Mouse (Mus musculus) c-Kit-positive CD71-negative TER-119-negative erythroid progenitor cells, embryonic 14.5 days (primary cell): ENCODE measurements at regions not wholly inside any gene's neighbourhood (a gene's known extent, or its start where the extent isn't known, plus 50 kb on each side); places are given as distances from the start of the nearest gene placed in this dataset.

ENCODE experiments used
- DNase-seq: peaks from one replicate; pipeline ENCODE4 v3.0.0-alpha.2; 2013; ENCODE audit warnings: low read depth

- no peak for DNase-seq
Measured at GRCm38 (mm10) chr2:51566554-51567246, 60.6 kb upstream of the Tas2r134 start.

GRCm38 (mm10) chr2:51563881-51564280, 63.4 kb upstream of the Tas2r134 start:
- no peak for DNase-seq

- DNase-seq, result no peak
Measured at GRCm38 (mm10) chr2:51563240-51563639, 64.1 kb upstream of the Tas2r134 start.

GRCm38 (mm10) chr2:51550863-51551262, 76.4 kb upstream of the Tas2r134 start:
- no peak for DNase-seq

- no peak for DNase-seq
Measured at GRCm38 (mm10) chr2:51549125-51549524, 78.2 kb upstream of the Tas2r134 start.

- DNase-seq, result no peak
Measured at GRCm38 (mm10) chr2:51546181-51546580, 81.1 kb upstream of the Tas2r134 start.

GRCm38 (mm10) chr2:51543949-51544348, 83.4 kb upstream of the Tas2r134 start:
- DNase-seq, result no peak

GRCm38 (mm10) chr2:51542272-51542671, 85.0 kb upstream of the Tas2r134 start:
- no peak for DNase-seq

- no peak for DNase-seq
Measured at GRCm38 (mm10) chr2:51532709-51533414, 94.4 kb upstream of the Tas2r134 start.

- DNase-seq, result no peak
Measured at GRCm38 (mm10) chr2:51531106-51531839, 96.0 kb upstream of the Tas2r134 start.

GRCm38 (mm10) chr2:51522766-51523165, 104.5 kb upstream of the Tas2r134 start:
- DNase-seq, result no peak

- DNase-seq, result peak; percentile 1
Measured at GRCm38 (mm10) chr2:51509220-51510011, 117.9 kb upstream of the Tas2r134 start.

- no peak for DNase-seq
Measured at GRCm38 (mm10) chr2:51497896-51498295, 129.4 kb upstream of the Tas2r134 start.

GRCm38 (mm10) chr2:51473753-51474152, 153.6 kb upstream of the Tas2r134 start:
- no peak for DNase-seq

GRCm38 (mm10) chr2:51467027-51467694, 160.2 kb upstream of the Tas2r134 start:
- no peak for DNase-seq

- no peak for DNase-seq
Measured at GRCm38 (mm10) chr2:51466003-51466402, 161.3 kb upstream of the Tas2r134 start.

GRCm38 (mm10) chr2:51465576-51465975, 161.7 kb upstream of the Tas2r134 start:
- no peak for DNase-seq

- no peak for DNase-seq
Measured at GRCm38 (mm10) chr2:51464356-51464755, 163.0 kb upstream of the Tas2r134 start.

GRCm38 (mm10) chr2:51460896-51461295, 166.4 kb upstream of the Tas2r134 start:
- DNase-seq, result no peak

GRCm38 (mm10) chr2:51459486-51459885, 167.8 kb upstream of the Tas2r134 start:
- DNase-seq, result no peak

- no peak for DNase-seq
Measured at GRCm38 (mm10) chr2:51457717-51458116, 169.6 kb upstream of the Tas2r134 start.

GRCm38 (mm10) chr2:51452816-51453215, 174.5 kb upstream of the Tas2r134 start:
- DNase-seq, result no peak
